Mouse (Mus musculus): Measurements from ENCODE around the gene Dkc1. TPM values are rescaled to one million over a fixed set of nuclear protein-coding genes. Genes with fewer than 3 reads are reported as not detected.
A peak's percentile ranks its signal among the peaks of the same experiment; 100 is the strongest.

The Dkc1 gene
- polyA plus RNA-seq, 1 experiment, result 264 TPM

- Histone ChIP-seq H3K9me3 (replicated peaks; ENCODE audit: control insufficient read depth, insufficient read depth, low read length, poor library complexity, severe bottlenecking) (no peaks in the 10 kb centered on the region), H3K27ac (ENCODE audit: insufficient read depth, low read length) (no peak overlapping the region), H3K4me1 (ENCODE audit: control insufficient read depth, insufficient read depth, low read length) (no peaks in the 10 kb centered on the region), H3K27me3 (ENCODE audit: control insufficient read depth, insufficient read depth, low read length, poor library complexity, severe bottlenecking) (no peaks in the 10 kb centered on the region), H3K4me3 (ENCODE audit: low read depth, low read length) (peak overlapping the region; percentile 53), H3K36me3 (ENCODE audit: control insufficient read depth, insufficient read depth, low read length, poor library complexity, severe bottlenecking) (no peaks in the 10 kb centered on the region), H3K9ac (ENCODE audit: low read depth, poor library complexity, severe bottlenecking) (no peak overlapping the region)
- no peak for TF ChIP-seq CTCF (IDR thresholded peaks at IDR 0.05; ENCODE audit: low read depth, low read length)
- no peak for TF ChIP-seq POLR2A (IDR thresholded peaks at IDR 0.05; ENCODE audit: insufficient read depth, low read length)
- no peak for TF ChIP-seq EP300 (IDR thresholded peaks at IDR 0.05; ENCODE audit: insufficient read depth, low read depth, low read length)
These were observed 11.5 kb upstream of the Dkc1 start for GRCm38 (mm10) chrX:75083982-75084773.

DNA sequence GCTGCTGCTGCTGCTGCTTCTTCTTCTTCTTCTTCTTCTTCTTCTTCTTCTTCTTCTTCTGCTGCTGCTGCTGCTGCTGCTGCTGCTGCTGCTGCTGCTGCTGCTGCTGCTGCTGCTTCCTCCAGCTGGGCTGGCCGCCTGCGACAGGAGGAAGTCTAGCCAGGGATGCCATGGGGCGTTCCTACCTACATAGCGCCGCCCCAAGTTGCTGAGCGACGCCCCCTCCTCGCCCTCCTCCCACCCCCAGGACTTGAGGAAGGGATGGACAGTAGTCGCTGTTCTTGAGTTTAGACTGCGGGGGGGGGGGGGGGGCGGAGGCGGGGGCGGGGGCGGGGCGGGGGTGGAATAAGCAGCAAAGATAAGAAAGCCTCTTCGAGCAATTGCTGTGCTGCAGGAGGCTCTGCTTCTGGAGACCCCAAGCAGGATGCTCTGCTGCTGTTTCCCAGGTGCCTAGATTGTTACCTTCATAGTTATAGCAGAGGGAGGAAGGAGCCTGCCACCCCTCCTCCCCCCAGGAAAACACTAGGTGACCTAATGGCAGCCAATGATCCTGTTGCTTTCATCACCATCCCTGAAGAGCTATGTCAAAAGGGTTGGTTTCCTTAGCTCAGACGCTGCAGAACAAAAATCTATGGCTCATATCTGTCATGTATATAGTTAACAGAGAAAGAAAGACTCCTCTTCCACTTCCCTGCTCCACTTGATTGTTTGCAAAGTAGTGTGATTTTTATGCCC lies 10.7 kb upstream of the Dkc1 start, which contains the start of gene Gab3:
Gene Gab3 (minus strand): TSS at position 685 of the 735 bp plus-strand sequence.
- no peak for TF ChIP-seq EP300 (IDR thresholded peaks at IDR 0.05; ENCODE audit: insufficient read depth, low read depth, low read length)
- TF ChIP-seq CTCF (IDR thresholded peaks at IDR 0.05; ENCODE audit: low read depth, low read length), result no peak
- no peak for TF ChIP-seq POLR2A (IDR thresholded peaks at IDR 0.05; ENCODE audit: insufficient read depth, low read length)
- Histone ChIP-seq H3K36me3 (ENCODE audit: control insufficient read depth, insufficient read depth, low read length, poor library complexity, severe bottlenecking) (no peaks in the 10 kb centered on the region), H3K4me1 (ENCODE audit: control insufficient read depth, insufficient read depth, low read length) (no peaks in the 10 kb centered on the region), H3K27ac (ENCODE audit: insufficient read depth, low read length) (no peak within 1 kb of the TSS), H3K9me3 (replicated peaks; ENCODE audit: control insufficient read depth, insufficient read depth, low read length, poor library complexity, severe bottlenecking) (no peaks in the 10 kb centered on the region), H3K9ac (ENCODE audit: low read depth, poor library complexity, severe bottlenecking) (no peak within 1 kb of the TSS), H3K27me3 (ENCODE audit: control insufficient read depth, insufficient read depth, low read length, poor library complexity, severe bottlenecking) (no peaks in the 10 kb centered on the region), H3K4me3 (ENCODE audit: low read depth, low read length) (peak within 1 kb of the TSS; percentile 53)

- H3K4me3 ChIP-seq (ENCODE audit: low read depth, low read length), result no peak overlapping the region
- no peaks in the 10 kb centered on the region for H3K9me3 ChIP-seq (replicated peaks; ENCODE audit: control insufficient read depth, insufficient read depth, low read length, poor library complexity, severe bottlenecking)
- H3K27ac ChIP-seq (ENCODE audit: insufficient read depth, low read length), result no peak overlapping the region
- H3K4me1 ChIP-seq (ENCODE audit: control insufficient read depth, insufficient read depth, low read length), result no peaks in the 10 kb centered on the region
- TF ChIP-seq CTCF (IDR thresholded peaks at IDR 0.05; ENCODE audit: low read depth, low read length), result no peak
- TF ChIP-seq POLR2A (IDR thresholded peaks at IDR 0.05; ENCODE audit: insufficient read depth, low read length), result no peak
- TF ChIP-seq EP300 (IDR thresholded peaks at IDR 0.05; ENCODE audit: insufficient read depth, low read depth, low read length), result no peak
- H3K27me3 ChIP-seq (ENCODE audit: control insufficient read depth, insufficient read depth, low read length, poor library complexity, severe bottlenecking), result no peaks in the 10 kb centered on the region
- no peaks in the 10 kb centered on the region for H3K36me3 ChIP-seq (ENCODE audit: control insufficient read depth, insufficient read depth, low read length, poor library complexity, severe bottlenecking)
- no peak overlapping the region for H3K9ac ChIP-seq (ENCODE audit: low read depth, poor library complexity, severe bottlenecking)
These were observed 10.0 kb upstream of the Dkc1 start for GRCm38 (mm10) chrX:75085654-75086053.

DNA sequence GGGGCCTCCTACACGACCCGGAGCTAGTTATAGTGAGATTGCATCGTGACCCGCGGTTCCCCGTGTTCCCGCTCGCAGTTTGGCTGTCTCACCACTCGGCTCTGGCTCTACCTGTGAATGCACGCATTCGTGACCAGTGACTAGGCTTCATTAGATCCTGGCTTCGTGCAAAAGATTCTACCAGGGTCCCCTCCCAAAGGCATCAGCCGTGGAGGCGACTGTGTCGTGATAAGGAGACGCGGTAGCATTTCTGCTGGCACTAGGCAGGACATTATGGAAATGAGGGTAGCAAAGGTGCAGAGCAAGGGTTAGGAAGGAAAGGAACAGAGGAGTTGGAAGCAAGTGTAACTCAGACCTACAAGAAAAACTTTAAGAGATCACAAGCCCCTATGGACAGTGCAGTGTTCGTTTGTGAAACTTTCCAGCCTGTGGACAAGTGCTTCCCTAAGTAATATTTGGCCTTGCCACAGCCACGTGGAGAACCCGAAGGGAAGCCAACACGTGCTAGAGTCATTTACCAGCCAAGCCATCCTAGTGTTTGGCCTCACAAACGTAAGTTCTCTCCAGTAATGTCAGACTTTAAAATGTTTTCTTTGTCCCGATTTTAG lies 613 bp downstream of the Dkc1 start:
- Histone ChIP-seq H3K27me3 (ENCODE audit: control insufficient read depth, insufficient read depth, low read length, poor library complexity, severe bottlenecking) (no peaks in the 10 kb centered on the region), H3K9ac (ENCODE audit: low read depth, poor library complexity, severe bottlenecking) (peak overlapping the region; percentile 97), H3K36me3 (ENCODE audit: control insufficient read depth, insufficient read depth, low read length, poor library complexity, severe bottlenecking) (peaks cover 23% of the 10 kb centered on the region), H3K4me3 (ENCODE audit: low read depth, low read length) (peak overlapping the region; percentile 100), H3K4me1 (ENCODE audit: control insufficient read depth, insufficient read depth, low read length) (no peaks in the 10 kb centered on the region), H3K27ac (ENCODE audit: insufficient read depth, low read length) (peak overlapping the region; percentile 42; the same call in 1 of the 2 replicates), H3K9me3 (replicated peaks; ENCODE audit: control insufficient read depth, insufficient read depth, low read length, poor library complexity, severe bottlenecking) (no peaks in the 10 kb centered on the region)
- TF ChIP-seq CTCF (IDR thresholded peaks at IDR 0.05; ENCODE audit: low read depth, low read length) (no peak), POLR2A (IDR thresholded peaks at IDR 0.05; ENCODE audit: insufficient read depth, low read length) (no peak), EP300 (IDR thresholded peaks at IDR 0.05; ENCODE audit: insufficient read depth, low read depth, low read length) (no peak)

DNA sequence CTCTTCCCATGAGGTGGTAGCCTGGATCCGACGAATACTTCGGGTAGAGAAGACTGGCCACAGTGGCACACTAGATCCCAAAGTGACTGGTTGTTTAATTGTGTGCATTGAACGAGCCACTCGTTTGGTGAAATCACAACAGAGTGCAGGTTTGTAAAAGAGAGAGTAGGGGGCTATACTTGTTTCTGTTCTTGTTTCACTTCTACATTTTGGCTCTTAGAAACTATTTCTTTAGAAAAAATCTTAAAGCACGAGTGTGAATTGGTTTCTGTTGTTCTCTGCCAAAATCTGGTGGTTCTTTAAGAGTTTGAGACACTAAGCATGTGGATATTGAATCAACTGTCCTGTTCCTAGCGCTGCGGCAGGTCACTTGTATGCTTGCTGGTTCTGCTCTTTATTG lies 3.1 kb downstream of the Dkc1 start:
- no peaks in the 10 kb centered on the region for H3K4me1 ChIP-seq (ENCODE audit: control insufficient read depth, insufficient read depth, low read length)
- H3K9ac ChIP-seq (ENCODE audit: low read depth, poor library complexity, severe bottlenecking), result 0 out of 2 replicates have a peak overlapping the region, but pooled peaks have one; percentile 18
- peaks cover 39% of the 10 kb centered on the region for H3K36me3 ChIP-seq (ENCODE audit: control insufficient read depth, insufficient read depth, low read length, poor library complexity, severe bottlenecking)
- H3K4me3 ChIP-seq (ENCODE audit: low read depth, low read length), result peak overlapping the region; percentile 44; the same call in 1 of the 2 replicates
- no peak for TF ChIP-seq CTCF (IDR thresholded peaks at IDR 0.05; ENCODE audit: low read depth, low read length)
- TF ChIP-seq POLR2A (IDR thresholded peaks at IDR 0.05; ENCODE audit: insufficient read depth, low read length), result no peak
- no peak for TF ChIP-seq EP300 (IDR thresholded peaks at IDR 0.05; ENCODE audit: insufficient read depth, low read depth, low read length)
- peak overlapping the region; percentile 33; the same call in 1 of the 2 replicates for H3K27ac ChIP-seq (ENCODE audit: insufficient read depth, low read length)
- no peaks in the 10 kb centered on the region for H3K27me3 ChIP-seq (ENCODE audit: control insufficient read depth, insufficient read depth, low read length, poor library complexity, severe bottlenecking)
- H3K9me3 ChIP-seq (replicated peaks; ENCODE audit: control insufficient read depth, insufficient read depth, low read length, poor library complexity, severe bottlenecking), result no peaks in the 10 kb centered on the region

Measured in ES-Bruce4 (cell line).